Mouse (Mus musculus): ENCODE data around the gene Mfng. TPM values are rescaled to one million over a fixed set of nuclear protein-coding genes. Genes with fewer than 3 reads are reported as not detected.

Gene Mfng
- polyA plus RNA-seq, 2 experiments, result 2.9 to 3.4 TPM

GRCm38 (mm10) chr15:78713751-78714150 lies 59.5 kb downstream of the Mfng start:
- no peak overlapping the region for H3K9ac ChIP-seq (replicated peaks)
- peaks cover 54% of the 10 kb centered on the region for H3K27me3 ChIP-seq (ENCODE audit: control insufficient read depth, insufficient read depth, low read length)
- no peaks in the 10 kb centered on the region for H3K36me3 ChIP-seq (replicated peaks; ENCODE audit: control insufficient read depth, insufficient read depth, low read depth)
- no peak overlapping the region for H3K4me3 ChIP-seq (ENCODE audit: insufficient read depth in 1 of 2, low read depth in 2 of 2, low read length in 2 of 2)
- no peak overlapping the region for H3K4me2 ChIP-seq (ENCODE audit: low read depth)
- WGBS (ENCODE audit: insufficient replicate concordance), result 58% methylated on average over 7 of the region's 7 CpGs
- no peak for TF ChIP-seq CTCF (IDR thresholded peaks at IDR 0.05; ENCODE audit: low read depth)
- no peak for TF ChIP-seq EP300 (IDR thresholded peaks at IDR 0.05; ENCODE audit: low read depth)
- DNase-seq (ENCODE audit: low read depth in 3 of 3, low spot score in 3 of 3), result no peak
- no peak for ATAC-seq (ENCODE audit: insufficient read depth)
- H3K9me3 ChIP-seq (ENCODE audit: control insufficient read depth, low read length), result no peaks in the 10 kb centered on the region
- no peak overlapping the region for H3K27ac ChIP-seq
- no peaks in the 10 kb centered on the region for H3K4me1 ChIP-seq (replicated peaks; ENCODE audit: control insufficient read depth in 2 of 2, insufficient read depth in 2 of 2, low read length in 1 of 2)

GRCm38 (mm10) chr15:78712335-78713258 lies 60.7 kb downstream of the Mfng start:
- H3K4me3 ChIP-seq (ENCODE audit: insufficient read depth in 1 of 2, low read depth in 2 of 2, low read length in 2 of 2), result no peak overlapping the region
- H3K9me3 ChIP-seq (ENCODE audit: control insufficient read depth, low read length), result no peaks in the 10 kb centered on the region
- no peaks in the 10 kb centered on the region for H3K36me3 ChIP-seq (replicated peaks; ENCODE audit: control insufficient read depth, insufficient read depth, low read depth)
- H3K9ac ChIP-seq (replicated peaks), result no peak overlapping the region
- no peak overlapping the region for H3K27ac ChIP-seq
- DNase-seq (ENCODE audit: low read depth in 3 of 3, low spot score in 3 of 3) (no peak), ATAC-seq (ENCODE audit: insufficient read depth) (no peak)
- H3K4me1 ChIP-seq (replicated peaks; ENCODE audit: control insufficient read depth in 2 of 2, insufficient read depth in 2 of 2, low read length in 1 of 2), result no peaks in the 10 kb centered on the region
- peaks cover 43% of the 10 kb centered on the region for H3K27me3 ChIP-seq (ENCODE audit: control insufficient read depth, insufficient read depth, low read length)
- H3K4me2 ChIP-seq (ENCODE audit: low read depth), result no peak overlapping the region
- 7% methylated on average over 53 of the region's 53 CpGs for WGBS (ENCODE audit: insufficient replicate concordance)
- TF ChIP-seq CTCF (IDR thresholded peaks at IDR 0.05; ENCODE audit: low read depth), result no peak
- no peak for TF ChIP-seq EP300 (IDR thresholded peaks at IDR 0.05; ENCODE audit: low read depth)

DNA sequence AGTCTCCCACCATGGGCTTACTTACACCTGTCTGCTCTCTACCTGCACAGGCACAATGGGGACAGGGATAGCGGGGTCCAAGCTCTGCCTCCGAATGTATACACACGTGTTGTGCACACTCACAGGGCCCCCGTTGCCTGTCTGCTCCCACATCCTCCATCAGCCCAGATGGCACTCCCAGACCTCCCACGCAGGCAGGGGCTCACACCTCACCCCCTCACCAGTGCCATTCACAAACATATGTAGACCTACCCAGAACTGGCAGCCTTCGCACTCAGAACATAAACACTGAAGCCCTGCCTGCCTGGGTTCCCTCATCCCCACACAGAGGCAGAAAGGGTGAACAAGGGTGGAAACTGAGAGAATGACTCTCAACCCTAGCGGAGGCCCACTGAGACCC lies 61.3 kb downstream of the Mfng start:
- 52% methylated on average over 7 of the region's 7 CpGs for WGBS (ENCODE audit: insufficient replicate concordance)
- Histone ChIP-seq H3K4me2 (ENCODE audit: low read depth) (no peak overlapping the region), H3K4me1 (replicated peaks; ENCODE audit: control insufficient read depth in 2 of 2, insufficient read depth in 2 of 2, low read length in 1 of 2) (no peaks in the 10 kb centered on the region), H3K27ac (no peak overlapping the region), H3K36me3 (replicated peaks; ENCODE audit: control insufficient read depth, insufficient read depth, low read depth) (no peaks in the 10 kb centered on the region), H3K9ac (replicated peaks) (no peak overlapping the region), H3K9me3 (ENCODE audit: control insufficient read depth, low read length) (no peaks in the 10 kb centered on the region), H3K27me3 (ENCODE audit: control insufficient read depth, insufficient read depth, low read length) (peaks cover 38% of the 10 kb centered on the region), H3K4me3 (ENCODE audit: insufficient read depth in 1 of 2, low read depth in 2 of 2, low read length in 2 of 2) (no peak overlapping the region)
- ATAC-seq (ENCODE audit: insufficient read depth) (no peak), DNase-seq (ENCODE audit: low read depth in 3 of 3, low spot score in 3 of 3) (no peak)
- TF ChIP-seq EP300 (IDR thresholded peaks at IDR 0.05; ENCODE audit: low read depth) (no peak), CTCF (IDR thresholded peaks at IDR 0.05; ENCODE audit: low read depth) (no peak)

- Histone ChIP-seq H3K27ac (no peak overlapping the region), H3K36me3 (replicated peaks; ENCODE audit: control insufficient read depth, insufficient read depth, low read depth) (no peaks in the 10 kb centered on the region), H3K9ac (replicated peaks) (no peak overlapping the region), H3K27me3 (ENCODE audit: control insufficient read depth, insufficient read depth, low read length) (peaks cover 33% of the 10 kb centered on the region), H3K4me2 (ENCODE audit: low read depth) (no peak overlapping the region), H3K4me1 (replicated peaks; ENCODE audit: control insufficient read depth in 2 of 2, insufficient read depth in 2 of 2, low read length in 1 of 2) (no peaks in the 10 kb centered on the region), H3K9me3 (ENCODE audit: control insufficient read depth, low read length) (no peaks in the 10 kb centered on the region), H3K4me3 (ENCODE audit: insufficient read depth in 1 of 2, low read depth in 2 of 2, low read length in 2 of 2) (no peak overlapping the region)
- WGBS (ENCODE audit: insufficient replicate concordance), result 33% methylated on average over 6 of the region's 6 CpGs
- ATAC-seq (ENCODE audit: insufficient read depth), result no peak
- no peak for DNase-seq (ENCODE audit: low read depth in 3 of 3, low spot score in 3 of 3)
- no peak for TF ChIP-seq CTCF (IDR thresholded peaks at IDR 0.05; ENCODE audit: low read depth)
- TF ChIP-seq EP300 (IDR thresholded peaks at IDR 0.05; ENCODE audit: low read depth), result no peak
Measured at GRCm38 (mm10) chr15:78710634-78711033, 62.6 kb downstream of the Mfng start.

DNA sequence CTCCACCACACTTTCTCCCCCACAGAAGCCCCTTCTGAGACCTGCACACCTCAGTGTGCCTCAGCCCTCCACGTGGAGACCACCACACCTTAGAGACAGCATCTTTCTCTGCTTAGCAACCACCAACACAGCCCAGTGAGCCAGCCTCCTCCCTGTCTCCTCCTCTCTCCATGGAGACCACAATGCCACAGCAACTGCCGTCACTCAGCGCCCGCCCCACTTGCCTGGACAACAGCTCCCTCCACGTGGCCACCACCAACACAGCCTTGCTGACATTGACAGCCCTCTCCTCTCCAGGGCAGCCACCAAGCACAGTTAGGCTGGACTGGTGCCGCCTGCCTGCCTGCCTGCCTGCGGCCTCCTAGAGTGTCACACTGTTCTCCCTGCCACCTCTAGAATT lies 63.5 kb downstream of the Mfng start:
- no peak overlapping the region for H3K4me2 ChIP-seq (ENCODE audit: low read depth)
- ATAC-seq (ENCODE audit: insufficient read depth) (no peak), DNase-seq (ENCODE audit: low read depth in 3 of 3, low spot score in 3 of 3) (no peak)
- no peak overlapping the region for H3K4me3 ChIP-seq (ENCODE audit: insufficient read depth in 1 of 2, low read depth in 2 of 2, low read length in 2 of 2)
- H3K9ac ChIP-seq (replicated peaks), result no peak overlapping the region
- WGBS (ENCODE audit: insufficient replicate concordance), result 31% methylated on average over 7 of the region's 7 CpGs
- no peak overlapping the region for H3K27ac ChIP-seq
- H3K9me3 ChIP-seq (ENCODE audit: control insufficient read depth, low read length), result no peaks in the 10 kb centered on the region
- H3K27me3 ChIP-seq (ENCODE audit: control insufficient read depth, insufficient read depth, low read length), result peaks cover 26% of the 10 kb centered on the region
- TF ChIP-seq CTCF (IDR thresholded peaks at IDR 0.05; ENCODE audit: low read depth) (no peak), EP300 (IDR thresholded peaks at IDR 0.05; ENCODE audit: low read depth) (no peak)
- no peaks in the 10 kb centered on the region for H3K36me3 ChIP-seq (replicated peaks; ENCODE audit: control insufficient read depth, insufficient read depth, low read depth)
- no peaks in the 10 kb centered on the region for H3K4me1 ChIP-seq (replicated peaks; ENCODE audit: control insufficient read depth in 2 of 2, insufficient read depth in 2 of 2, low read length in 1 of 2)

All from liver, embryonic 14.5 days (tissue).